Mouse (Mus musculus) CD4-positive helper T cell, adult 2 months (primary cell): ENCODE data around the gene Hspe1.
"Not testable (repeated sequence)": the region's sequence is repeated elsewhere in the genome, so short reads cannot be mapped to it uniquely, and the experiment has no call there.

ENCODE experiments used
- DNase-seq: peaks from one replicate; pipeline ENCODE4 v3.0.0-alpha.2; 2012; ENCODE audit warnings: low read depth, missing footprints, low spot score

Gene Hspe1

GRCm38 (mm10) chr1:55085781-55086366 is 2.1 kb upstream of the Hspe1 start:
- DNase-seq, result no peak

- no peak for DNase-seq
Measured at GRCm38 (mm10) chr1:55086868-55087400, 998 bp upstream of the Hspe1 start.

GRCm38 (mm10) chr1:55087401-55087904 is 479 bp upstream of the Hspe1 start:
- no peak for DNase-seq

- no peak for DNase-seq
Measured at GRCm38 (mm10) chr1:55088611-55089497, 922 bp downstream of the Hspe1 start.

- DNase-seq, result peak; percentile 37
Measured at GRCm38 (mm10) chr1:55089498-55090064, 1.6 kb downstream of the Hspe1 start.

GRCm38 (mm10) chr1:55092056-55092455 is 4.1 kb downstream of the Hspe1 start:
- no peak for DNase-seq

GRCm38 (mm10) chr1:55092469-55092868 is 4.5 kb downstream of the Hspe1 start:
- DNase-seq, result no peak

- DNase-seq, result no peak
Measured at GRCm38 (mm10) chr1:55106919-55107585, 19.1 kb downstream of the Hspe1 start.

- DNase-seq, result no peak
Measured at GRCm38 (mm10) chr1:55107644-55108043, 19.7 kb downstream of the Hspe1 start.

GRCm38 (mm10) chr1:55108473-55108872 is 20.5 kb downstream of the Hspe1 start:
- no peak for DNase-seq

- no peak for DNase-seq
Measured at GRCm38 (mm10) chr1:55109066-55109766, 21.3 kb downstream of the Hspe1 start.

GRCm38 (mm10) chr1:55123046-55123445 is 35.1 kb downstream of the Hspe1 start:
- DNase-seq, result no peak

- DNase-seq, result no peak
Measured at GRCm38 (mm10) chr1:55123561-55123960, 35.6 kb downstream of the Hspe1 start.

- DNase-seq, result not testable (repeated sequence)
Measured at GRCm38 (mm10) chr1:55124136-55124535, 36.2 kb downstream of the Hspe1 start.

GRCm38 (mm10) chr1:55129716-55130115 is 41.8 kb downstream of the Hspe1 start:
- peak; percentile 8 for DNase-seq

- DNase-seq, result peak; percentile 12
Measured at GRCm38 (mm10) chr1:55130190-55130916, 42.4 kb downstream of the Hspe1 start.

- DNase-seq, result peak; percentile 96
Measured at GRCm38 (mm10) chr1:55130943-55131401, 43.0 kb downstream of the Hspe1 start, which contains the start of gene Mob4. Mob4 (plus strand) TSS chr1:55131231.

- DNase-seq, result no peak
Measured at GRCm38 (mm10) chr1:55131424-55132014, 43.6 kb downstream of the Hspe1 start.

- no peak for DNase-seq
Measured at GRCm38 (mm10) chr1:55132308-55132707, 44.4 kb downstream of the Hspe1 start.

- no peak for DNase-seq
Measured at GRCm38 (mm10) chr1:55133173-55133572, 45.2 kb downstream of the Hspe1 start.
